Mouse (Mus musculus) testis, adult 2 months (tissue): ENCODE data around the gene Ndufb3.

Source experiments
- CTCF ChIP-seq: fragments of 200-500 bp; IDR thresholded peaks from 2 replicates; pipeline ENCODE4 v1.5.1; 2012; ENCODE audit warnings: low read depth, mild to moderate bottlenecking, inconsistent platforms, low read length, moderate library complexity; ENCODE audit not compliant: control insufficient read depth, insufficient read depth, insufficient replicate concordance
- POLR2A ChIP-seq: fragments of 200-500 bp; IDR thresholded peaks from 2 replicates; pipeline ENCODE4 v1.6.1; 2012; ENCODE audit warnings: low read depth, mild to moderate bottlenecking, inconsistent platforms, low read length, moderate library complexity; ENCODE audit not compliant: control insufficient read depth

GRCm38 (mm10) chr1:58610611-58611010, 24.4 kb downstream of the Ndufb3 start:
- TF ChIP-seq POLR2A (no peak), CTCF (no peak)
